Mouse (Mus musculus) spleen, postnatal 14 days (tissue): ENCODE results near the gene Pex1.
"Not testable (repeated sequence)": the region's sequence is repeated elsewhere in the genome, so short reads cannot be mapped to it uniquely, and the experiment has no call there.

Experiments
- DNase-seq, 2 experiments: peaks; one replicate each; pipeline ENCODE4 v3.0.0; 2021 to 2022; ENCODE audit warnings: low spot score in 2 of 2

The Pex1 gene

GRCm38 (mm10) chr5:3644621-3645020, 48.8 kb downstream of the Pex1 start:
- no peak for DNase-seq

DNA sequence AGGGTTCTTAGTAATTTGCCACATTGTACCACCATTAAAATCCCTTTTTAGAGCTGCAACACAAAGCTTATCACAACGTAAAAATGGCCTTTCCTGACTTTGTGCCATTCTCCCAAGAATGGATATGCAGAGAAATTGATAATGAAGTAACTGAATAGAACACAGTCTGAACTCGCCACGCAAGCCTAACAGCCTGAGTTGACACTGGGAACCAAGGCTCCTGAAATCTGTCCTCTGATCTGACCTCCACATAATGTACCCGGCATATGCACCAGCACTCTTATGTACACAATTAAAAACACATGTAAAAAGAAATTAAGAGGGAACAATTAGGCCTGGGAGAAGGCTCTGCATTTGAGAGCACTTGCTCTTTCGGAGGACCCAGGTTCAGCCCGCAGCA, 49.5 kb downstream of the Pex1 start:
- DNase-seq, result no peak

DNA sequence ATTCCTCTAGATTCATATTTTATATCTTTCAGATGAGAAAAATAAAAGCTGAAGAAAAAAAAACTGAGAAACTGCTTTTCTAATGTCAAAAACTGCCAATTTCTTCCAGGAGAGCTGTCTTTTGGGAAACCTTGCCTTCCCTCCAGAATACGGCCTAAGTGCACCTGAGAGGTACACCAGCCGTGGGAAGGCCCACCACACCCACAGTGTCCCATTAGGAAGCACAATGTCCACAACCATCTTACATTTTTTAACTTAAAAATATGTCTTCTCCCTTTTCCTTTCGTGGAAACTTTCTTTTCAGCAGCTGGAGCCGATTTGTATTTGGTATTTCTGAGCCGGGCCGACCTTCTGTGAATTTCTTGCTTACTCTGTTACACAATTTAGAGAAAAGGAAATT, 50.7 kb downstream of the Pex1 start:
- DNase-seq, result no peak

DNA sequence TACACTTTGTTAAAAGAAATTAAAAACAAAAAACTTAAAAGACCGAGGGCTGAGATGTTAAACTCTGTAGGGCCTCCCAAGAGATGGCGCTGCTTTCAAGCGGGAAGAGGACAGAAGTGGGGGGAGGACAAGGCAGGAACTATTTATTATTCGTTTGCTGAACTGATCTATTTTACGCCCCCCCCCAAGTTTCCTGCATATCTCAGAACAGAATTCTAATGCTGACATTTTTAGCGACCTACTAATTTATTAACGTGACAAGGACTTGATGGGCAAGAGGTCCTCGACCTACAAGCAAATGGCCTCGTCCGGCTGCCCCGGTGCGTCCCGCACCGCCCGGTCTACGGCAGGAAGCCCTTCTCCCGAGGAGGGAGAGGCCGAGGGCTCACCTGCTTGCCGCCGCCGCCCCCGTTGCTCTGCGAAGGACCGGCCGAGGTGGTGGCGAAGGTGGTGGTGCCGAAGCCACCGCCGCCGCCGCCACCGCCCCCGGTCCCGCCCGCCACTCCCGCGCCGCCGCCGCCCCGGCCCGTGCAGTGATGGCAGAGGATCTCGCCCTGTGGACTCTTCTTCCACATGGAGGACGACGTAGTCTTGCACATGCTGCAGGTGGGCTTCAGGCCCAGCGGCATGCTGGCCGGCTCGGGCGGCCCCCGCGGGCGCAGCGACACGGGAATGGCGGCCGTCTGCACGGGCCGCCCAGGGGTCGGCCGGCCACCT, 51.3 kb downstream of the Pex1 start:
- peak; percentile 41 to 42 for DNase-seq

- DNase-seq, result peak; percentile 75 to 82
These were observed 51.8 kb downstream of the Pex1 start for GRCm38 (mm10) chr5:3647708-3648121.

GRCm38 (mm10) chr5:3648206-3648848, 52.5 kb downstream of the Pex1 start:
- no peak for DNase-seq

DNA sequence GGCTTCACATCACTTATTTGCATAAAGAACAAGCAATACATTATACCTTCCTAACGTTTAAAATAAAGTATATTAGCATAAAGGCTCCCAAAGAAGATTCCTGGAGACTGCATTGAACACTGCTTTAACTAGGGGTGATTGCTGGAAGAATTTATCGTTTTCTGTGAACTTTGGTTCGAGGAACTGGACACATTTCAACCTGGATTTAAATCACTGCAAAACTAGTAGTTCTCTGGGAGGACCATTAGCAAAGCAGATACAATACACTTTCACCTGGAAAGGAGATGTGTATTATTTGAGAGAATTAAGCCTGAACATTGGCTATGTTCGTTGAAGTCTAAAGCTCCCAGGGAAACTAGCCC, 53.0 kb downstream of the Pex1 start:
- DNase-seq, result no peak

DNA sequence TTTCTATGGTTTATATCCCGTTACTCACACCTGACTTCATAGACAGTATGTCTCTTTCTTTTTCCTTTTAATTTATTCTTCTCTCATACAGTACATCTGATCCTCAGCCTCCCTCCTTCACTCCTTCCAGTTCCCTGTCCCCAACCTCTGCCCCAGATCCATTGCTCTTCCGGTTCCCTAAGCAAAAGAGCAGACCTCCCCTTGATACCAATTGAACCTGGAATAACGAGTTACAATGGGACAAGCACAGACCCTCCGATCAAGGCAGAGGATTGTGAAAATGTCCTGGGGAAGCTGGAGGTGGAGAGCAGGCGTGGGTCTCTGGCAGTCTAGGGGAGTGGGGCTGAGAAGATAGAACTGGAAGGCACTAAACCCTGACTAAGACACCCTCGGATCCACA, 55.0 kb downstream of the Pex1 start, which contains the start of gene Tmbim7:
Tmbim7 (plus strand) TSS at position 301 of the 400 bp plus-strand sequence.
- DNase-seq, result no peak

- no peak for DNase-seq
These were observed 55.8 kb downstream of the Pex1 start for GRCm38 (mm10) chr5:3651621-3652020.

DNA sequence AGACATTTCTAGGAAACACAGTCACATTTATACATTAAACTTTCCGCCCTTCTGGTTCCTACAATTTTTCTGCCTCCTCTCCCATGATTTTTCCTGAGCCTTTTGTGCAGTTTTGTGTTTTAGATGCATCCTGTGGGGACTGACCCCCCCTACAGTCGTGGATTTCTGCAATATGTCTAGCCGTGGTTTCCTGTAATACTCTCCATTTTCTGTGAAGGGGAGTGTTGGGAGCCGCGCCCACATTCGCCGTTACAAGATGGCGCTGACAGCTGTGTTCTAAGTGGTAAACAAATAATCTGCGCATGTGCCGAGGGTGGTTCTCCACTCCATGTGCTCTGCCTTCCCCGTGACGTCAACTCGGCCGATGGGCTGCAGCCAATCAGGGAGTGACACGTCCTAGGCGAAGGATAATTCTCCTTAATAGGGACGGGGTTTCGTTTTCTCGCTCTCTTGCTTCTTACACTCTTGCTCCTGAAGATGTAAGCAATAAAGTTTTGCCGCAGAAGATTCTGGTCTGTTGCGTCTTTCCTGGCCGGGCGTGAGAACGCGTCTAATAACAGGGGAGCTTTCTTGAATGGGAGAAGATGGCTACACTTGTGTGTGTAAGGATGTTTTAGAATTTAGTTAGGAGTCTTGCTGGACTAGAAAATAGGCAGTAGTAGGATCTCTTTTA, 57.2 kb downstream of the Pex1 start:
- DNase-seq, result not testable (repeated sequence)

DNA sequence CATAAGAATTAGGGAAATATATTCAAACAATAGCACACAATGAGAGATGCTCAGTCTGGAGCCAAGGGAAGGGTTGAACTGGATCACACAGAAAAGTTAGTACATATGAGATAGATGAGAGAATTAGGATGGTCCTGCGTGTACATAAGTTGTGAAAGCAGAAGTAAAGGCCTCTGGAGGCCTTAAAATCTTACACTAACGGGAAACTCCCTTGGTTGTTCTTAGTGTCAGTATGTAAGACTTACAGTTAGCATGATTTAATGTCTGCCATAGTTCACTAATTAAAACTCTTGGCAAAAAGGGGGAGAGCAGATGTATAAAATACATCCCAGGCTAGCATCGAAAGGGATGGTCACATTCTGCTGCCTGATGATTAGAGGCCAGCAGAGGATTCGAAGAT, 57.9 kb downstream of the Pex1 start:
- no peak for DNase-seq

DNA sequence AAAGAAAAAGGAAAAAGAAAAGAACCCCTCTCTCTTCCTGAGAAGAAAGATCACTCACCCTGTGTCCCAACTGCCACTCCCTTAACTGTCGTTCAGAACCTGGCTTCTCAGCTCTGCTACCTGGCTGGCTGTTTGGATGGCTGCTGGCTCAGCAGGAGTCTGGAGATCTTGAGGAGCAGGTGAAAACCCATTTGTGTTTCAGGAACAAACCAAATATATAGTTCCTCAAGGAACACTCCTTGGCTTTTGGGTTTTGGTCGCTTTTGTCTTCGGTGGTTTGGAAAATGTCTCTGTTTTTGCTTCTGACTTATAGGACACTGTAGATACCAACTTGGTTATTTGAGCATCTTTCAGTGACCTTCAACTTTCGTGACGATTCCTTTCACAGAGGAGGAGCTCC, 61.2 kb downstream of the Pex1 start, which contains the start of gene Gatad1:
Gatad1 (minus strand) TSS at position 101 of the 400 bp plus-strand sequence.
- DNase-seq, result no peak

GRCm38 (mm10) chr5:3665225-3665624, 69.4 kb downstream of the Pex1 start:
- DNase-seq, result no peak

GRCm38 (mm10) chr5:3666585-3666984, 70.7 kb downstream of the Pex1 start:
- no peak for DNase-seq

DNA sequence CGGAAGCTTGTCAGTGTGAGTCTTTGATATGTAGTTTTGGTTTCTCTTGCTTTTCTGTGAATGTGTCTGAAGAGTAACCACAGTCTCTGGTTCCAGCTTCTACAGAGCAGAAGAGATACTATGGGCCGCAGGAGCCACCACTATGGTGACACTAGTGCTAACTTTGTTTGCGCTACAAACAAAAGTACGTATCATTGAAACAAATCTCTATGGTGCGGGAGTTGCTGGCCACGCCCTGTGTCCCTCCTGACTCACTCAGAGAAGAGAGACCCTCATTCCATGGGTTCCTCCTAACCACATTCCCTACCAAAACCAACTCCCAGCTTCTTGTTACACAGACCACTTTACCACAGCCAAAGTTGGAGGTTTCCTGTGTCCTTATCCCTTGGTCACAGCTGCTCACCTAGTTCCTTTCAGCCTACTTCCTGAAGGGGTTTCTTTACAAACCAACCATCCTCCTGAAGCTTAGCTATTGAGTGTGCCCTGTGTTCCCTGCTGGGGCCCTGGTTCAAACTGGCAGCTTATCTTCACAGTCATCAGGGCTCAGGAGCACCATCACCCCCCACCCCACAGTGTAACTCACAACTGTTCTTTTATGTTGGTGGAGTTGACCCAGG, 74.2 kb downstream of the Pex1 start:
- no peak for DNase-seq
